Mouse (Mus musculus) liver, postnatal 0 days (tissue): ENCODE measurements around the gene Ccrl2.

Experiments
- CTCF ChIP-seq: sonication (generic); IDR thresholded peaks from 2 replicates; pipeline ENCODE4 v1.5.1; 2016; ENCODE audit warnings: antibody characterized with exemption, low read depth
- EP300 ChIP-seq: IDR thresholded peaks from 2 replicates; pipeline ENCODE4 v1.6.1; 2016; ENCODE audit warnings: antibody characterized with exemption, low read depth, mild to moderate bottlenecking

DNA sequence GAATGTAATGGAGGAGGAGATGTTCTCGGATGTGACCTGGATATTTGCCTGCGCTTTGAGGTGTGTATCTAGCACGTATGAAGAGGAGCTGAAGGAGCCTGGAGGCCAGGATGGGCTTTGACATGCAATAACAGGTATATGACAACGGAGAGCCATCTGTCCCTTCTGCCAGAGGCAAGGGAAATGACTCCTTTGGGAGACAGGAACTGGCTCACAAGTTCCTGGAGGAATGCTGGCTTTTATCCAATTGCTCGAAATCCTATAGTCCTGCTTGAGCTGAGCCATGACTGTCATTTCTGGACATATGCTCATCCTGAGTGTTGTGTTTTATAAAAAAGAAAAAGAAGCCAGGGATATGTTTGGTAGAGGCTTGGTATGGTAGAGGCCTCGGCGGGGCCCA, 31.6 kb upstream of the Ccrl2 start:
- TF ChIP-seq CTCF = no peak
- TF ChIP-seq EP300 = no peak
